Mouse (Mus musculus) embryonic facial prominence, embryonic 11.5 days (tissue): ENCODE measurements around the gene Gm11639. TPM values are rescaled to one million over a fixed set of nuclear protein-coding genes. Genes with fewer than 3 reads are reported as not detected.

ENCODE experiments used
- ATAC-seq: fragments of 200-750 bp; cut with Nextera tagmentation; replicated peaks from 2 replicates; pipeline ENCODE4 v1.8.0; 2017; ENCODE audit warnings: low read depth; ENCODE audit not compliant: insufficient number of reproducible peaks, low FRiP score, low TSS enrichment
- DNase-seq: peaks from one replicate; pipeline ENCODE4 v3.0.0-alpha.2; 2015; ENCODE audit warnings: low spot score
- H3K27ac ChIP-seq: fragments of 300-500 bp; sonication (generic); replicated peaks from 2 replicates; pipeline ENCODE4 v1.5.1; 2014; ENCODE audit warnings: mild to moderate bottlenecking, low read depth, low read length, control low read depth
- H3K27me3 ChIP-seq: fragments of 300-500 bp; sonication (generic); 2 replicates; pipeline ENCODE4 v1.6.1; 2014; ENCODE audit warnings: mild to moderate bottlenecking, low read length, moderate library complexity, mixed read lengths; ENCODE audit not compliant: control insufficient read depth, insufficient read depth
- H3K36me3 ChIP-seq: fragments of 300-500 bp; sonication (generic); replicated peaks from 2 replicates; pipeline ENCODE4 v1.6.1; 2014; ENCODE audit warnings: low read depth, mild to moderate bottlenecking, low read length, moderate library complexity, mixed read lengths; ENCODE audit not compliant: control insufficient read depth, insufficient read depth
- H3K4me1 ChIP-seq: fragments of 300-500 bp; sonication (generic); 2 replicates; pipeline ENCODE4 v1.6.1; 2014; ENCODE audit warnings: low read length, mixed read lengths; ENCODE audit not compliant: control insufficient read depth, insufficient read depth
- H3K4me2 ChIP-seq: fragments of 300-500 bp; sonication (generic); 2 replicates; pipeline ENCODE4 v1.6.1; 2014; ENCODE audit warnings: low read depth, mild to moderate bottlenecking, control low read depth, low read length, moderate library complexity
- H3K4me3 ChIP-seq: fragments of 300-500 bp; sonication (generic); 2 replicates; pipeline ENCODE4 v1.5.1; 2014; ENCODE audit warnings: low read depth, low read length, control low read depth
- H3K9ac ChIP-seq: fragments of 300-500 bp; sonication (generic); replicated peaks from 2 replicates; pipeline ENCODE4 v1.6.1; 2014; ENCODE audit warnings: mild to moderate bottlenecking, control low read depth, low read length
- H3K9me3 ChIP-seq: fragments of 300-500 bp; sonication (generic); replicated peaks from 2 replicates; pipeline ENCODE4 v1.6.1; 2016; ENCODE audit warnings: mild to moderate bottlenecking, low read length, inconsistent platforms, mixed read lengths; ENCODE audit not compliant: control insufficient read depth
- WGBS: fragments of 180-500 bp; shearing (Covaris S2); extraction: QIAGEN DNeasy Blood & Tissue Kit; methylation state at CpG from one replicate; pipeline ENCODE4 v1.1.7; 2014; 5-methylcytosine and 5-hydroxymethylcytosine counted together
- polyA plus RNA-seq: library from polyadenylated mRNA; unstranded; fragments of >200 nt; fragmentation: Nextera tagmentation; extraction: Ambion mirVana; gene quantifications from 2 replicates; pipeline ENCODE4 v1.2.1, GENCODE M21; 2014

Gm11639 gene
- polyA plus RNA-seq, 1 experiment from 2014 or later: not detected

DNA sequence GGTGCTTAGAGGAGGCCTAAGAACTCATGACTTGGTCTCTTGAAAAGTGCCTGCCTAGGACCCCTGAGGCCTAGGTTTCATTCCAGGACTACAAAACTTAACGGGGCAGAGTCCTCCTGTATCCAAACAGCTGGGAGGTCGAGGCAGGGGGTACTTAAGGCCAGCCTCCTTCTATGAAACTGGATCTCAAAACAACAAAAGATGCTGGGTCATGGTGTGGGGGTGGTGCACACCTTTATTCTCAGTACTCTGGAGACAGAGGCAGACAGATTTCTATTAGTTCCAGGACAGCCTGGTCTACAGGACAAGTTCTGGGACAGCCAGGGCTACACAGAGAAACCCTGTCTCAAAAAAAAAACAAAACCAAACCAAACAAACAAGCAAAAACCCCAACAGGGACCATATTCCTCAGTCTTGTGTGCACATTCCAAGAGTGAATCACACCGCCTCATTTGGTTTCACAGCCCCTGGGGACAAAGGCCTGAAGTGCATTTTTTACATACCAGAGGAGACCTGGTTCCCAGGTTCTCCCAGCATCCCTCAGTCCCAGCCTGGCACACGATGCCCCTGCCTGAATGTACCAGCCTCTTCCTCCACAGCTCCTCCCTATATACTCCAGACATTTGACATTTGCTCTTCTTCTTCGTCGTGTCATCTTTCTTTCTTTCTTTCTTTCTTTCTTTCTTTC is 474.3 kb downstream of the Gm11639 start:
- no peaks in the 10 kb centered on the region for H3K4me1 ChIP-seq
- H3K9me3 ChIP-seq: peaks cover 4% of the 10 kb centered on the region
- WGBS: 61% methylated on average over 6 of the region's 6 CpGs
- no peak overlapping the region for H3K4me2 ChIP-seq
- H3K4me3 ChIP-seq: no peak overlapping the region
- no peaks in the 10 kb centered on the region for H3K27me3 ChIP-seq
- no peak overlapping the region for H3K9ac ChIP-seq
- ATAC-seq: no peak
- H3K36me3 ChIP-seq: no peaks in the 10 kb centered on the region
- no peak overlapping the region for H3K27ac ChIP-seq
- no peak for DNase-seq

DNA sequence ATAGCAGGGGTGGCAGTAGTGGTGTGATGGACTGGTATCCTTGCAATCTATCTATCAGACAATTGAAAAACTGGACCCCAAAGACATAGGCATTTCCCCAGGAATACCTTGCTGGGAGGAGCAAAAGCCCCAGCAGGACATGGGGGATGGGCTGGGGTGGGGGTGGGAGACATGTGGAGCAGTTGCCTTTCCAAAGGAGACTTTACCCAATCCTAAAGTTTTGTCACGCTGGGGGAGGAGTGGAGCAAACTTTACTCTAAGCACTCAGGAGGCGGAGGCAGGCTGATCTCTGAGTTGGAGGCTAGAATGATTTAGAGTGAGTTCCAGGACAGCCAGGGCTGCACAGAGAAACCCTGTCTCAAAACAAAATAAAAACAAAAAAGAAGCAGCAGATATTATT is 475.9 kb downstream of the Gm11639 start:
- WGBS: 89% methylated on average over 2 of the region's 2 CpGs
- Histone ChIP-seq H3K4me2 (no peak overlapping the region), H3K36me3 (no peaks in the 10 kb centered on the region), H3K9ac (no peak overlapping the region), H3K9me3 (peaks cover 11% of the 10 kb centered on the region), H3K4me3 (no peak overlapping the region), H3K27me3 (no peaks in the 10 kb centered on the region), H3K4me1 (no peaks in the 10 kb centered on the region), H3K27ac (no peak overlapping the region)
- DNase-seq (no peak), ATAC-seq (no peak)

DNA sequence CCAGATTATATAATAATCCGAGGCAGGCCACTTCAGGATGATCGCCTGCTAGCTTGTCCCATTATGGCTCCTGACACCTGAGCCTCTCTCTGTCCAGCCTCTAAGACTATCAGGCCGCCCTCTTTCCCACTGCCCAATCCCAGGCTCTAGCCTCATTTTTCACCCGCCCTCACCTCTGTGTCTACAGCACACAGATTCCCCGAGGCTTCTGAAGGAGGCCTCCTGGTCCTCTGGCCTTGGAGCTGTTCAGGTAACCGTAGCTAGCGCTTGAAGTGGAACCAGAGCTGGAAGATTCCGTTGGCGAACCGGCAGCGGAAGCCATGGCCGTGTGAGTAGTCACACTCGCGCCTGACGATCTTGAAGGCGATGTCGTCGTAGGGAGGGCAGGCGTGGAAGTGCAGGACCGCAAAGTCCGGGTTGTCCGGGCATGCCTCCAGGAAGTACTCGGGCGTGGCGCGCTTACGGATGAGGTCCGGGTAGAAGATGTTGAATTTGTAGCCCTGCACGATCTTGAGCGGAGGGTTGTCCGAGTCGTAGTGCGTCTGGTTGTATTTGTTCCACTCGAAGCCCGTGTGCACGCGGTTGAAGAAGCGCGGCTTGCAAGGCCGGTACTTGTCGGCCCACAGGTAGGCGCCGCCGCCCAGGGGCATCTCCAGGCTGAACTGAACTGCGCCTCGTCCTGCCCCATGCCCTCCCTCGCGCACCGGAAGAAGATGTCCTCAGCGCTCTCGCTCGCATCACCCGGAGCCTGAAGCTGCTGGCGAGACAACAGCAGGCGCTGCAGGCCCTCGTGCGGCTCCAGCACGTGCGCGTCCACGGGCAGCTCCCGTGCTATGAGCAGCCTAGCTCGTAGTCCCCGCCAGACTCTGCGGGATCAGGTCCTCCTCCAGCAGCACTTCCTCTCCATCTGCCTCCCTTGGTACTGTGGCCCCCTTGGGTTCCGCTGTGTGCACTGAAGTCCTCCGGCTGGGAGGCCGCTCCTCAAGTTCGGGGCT is 479.3 kb downstream of the Gm11639 start:
- Histone ChIP-seq H3K36me3 (no peaks in the 10 kb centered on the region), H3K27ac (no peak overlapping the region), H3K4me3 (no peak overlapping the region), H3K27me3 (no peaks in the 10 kb centered on the region), H3K4me1 (no peaks in the 10 kb centered on the region), H3K4me2 (no peak overlapping the region), H3K9me3 (peaks cover 11% of the 10 kb centered on the region), H3K9ac (no peak overlapping the region)
- WGBS: 83% methylated on average over 69 of the region's 69 CpGs
- ATAC-seq: no peak
- no peak for DNase-seq

DNA sequence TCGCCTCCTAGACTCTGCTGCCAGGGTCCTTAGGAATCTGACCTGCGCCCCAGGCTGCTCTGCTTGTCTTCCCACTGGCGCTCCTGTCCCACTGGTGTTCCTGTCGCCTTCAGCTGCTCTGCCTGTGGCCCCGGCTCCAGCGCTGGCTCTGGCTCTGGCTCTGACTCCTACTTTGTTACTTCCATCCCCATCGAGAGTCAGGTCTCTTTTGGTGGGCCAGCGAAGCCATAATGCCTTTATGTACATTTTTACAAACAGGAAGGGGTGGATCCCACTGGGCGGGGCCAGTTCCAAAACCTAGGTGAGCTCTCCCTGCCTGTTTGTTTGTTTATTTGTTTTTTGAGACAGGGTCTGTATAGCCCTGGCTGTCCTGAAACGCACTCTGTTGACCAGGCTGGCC is 481.3 kb downstream of the Gm11639 start:
- no peak for DNase-seq
- peaks cover 11% of the 10 kb centered on the region for H3K9me3 ChIP-seq
- H3K27me3 ChIP-seq: no peaks in the 10 kb centered on the region
- no peaks in the 10 kb centered on the region for H3K36me3 ChIP-seq
- H3K4me1 ChIP-seq: no peaks in the 10 kb centered on the region
- no peak overlapping the region for H3K27ac ChIP-seq
- WGBS: 90% methylated on average over 10 of the region's 10 CpGs
- H3K9ac ChIP-seq: no peak overlapping the region
- no peak overlapping the region for H3K4me3 ChIP-seq
- no peak for ATAC-seq
- no peak overlapping the region for H3K4me2 ChIP-seq

Other genes with a start within 250 kb of the Gm11639 start
- 33.2 and 33.3 TPM in 2 replicates for gene Kansl1, start 216.8 kb upstream of the Gm11639 start, polyA plus RNA-seq
- gene Cdc27, start 135.1 kb upstream of the Gm11639 start, polyA plus RNA-seq: 63.2 and 70.6 TPM in 2 replicates
- gene Myl4, start 135.0 kb upstream of the Gm11639 start, polyA plus RNA-seq: 4.2 and 16.4 TPM in 2 replicates
- 1.3 and 1.4 TPM in 2 replicates for gene Itgb3, start 77.7 kb upstream of the Gm11639 start, polyA plus RNA-seq